Mouse (Mus musculus) ES-Bruce4 (cell line): ENCODE results near the gene Pde6c. TPM values are rescaled to one million over a fixed set of nuclear protein-coding genes. Genes with fewer than 3 reads are reported as not detected.

ENCODE experiments used
- H3K27ac ChIP-seq: 2 replicates; pipeline ENCODE4 v1.5.1; 2012; ENCODE audit warnings: low read length, inconsistent platforms; ENCODE audit not compliant: insufficient read depth
- H3K27me3 ChIP-seq: 2 replicates; pipeline ENCODE4 v1.6.1; 2012; ENCODE audit warnings: mild to moderate bottlenecking, low read length, inconsistent platforms; ENCODE audit not compliant: control insufficient read depth, poor library complexity, insufficient read depth, severe bottlenecking
- H3K36me3 ChIP-seq: 2 replicates; pipeline ENCODE4 v1.6.1; 2012; ENCODE audit warnings: inconsistent platforms, mild to moderate bottlenecking, low read length, moderate library complexity; ENCODE audit not compliant: control insufficient read depth, poor library complexity, insufficient read depth, severe bottlenecking
- H3K4me1 ChIP-seq: one replicate; pipeline ENCODE4 v1.8.1; 2011; ENCODE audit warnings: low read length; ENCODE audit not compliant: control insufficient read depth, insufficient read depth
- H3K4me3 ChIP-seq: 2 replicates; pipeline ENCODE4 v1.5.1; 2011; ENCODE audit warnings: low read depth, mild to moderate bottlenecking, low read length
- H3K9ac ChIP-seq: 2 replicates; pipeline ENCODE4 v1.6.1; 2012; ENCODE audit warnings: low read depth, mild to moderate bottlenecking, inconsistent platforms; ENCODE audit not compliant: poor library complexity, severe bottlenecking
- H3K9me3 ChIP-seq: replicated peaks from 2 replicates; pipeline ENCODE4 v1.6.1; 2012; ENCODE audit warnings: mild to moderate bottlenecking, low read length, inconsistent platforms; ENCODE audit not compliant: control insufficient read depth, poor library complexity, insufficient read depth, severe bottlenecking
- CTCF ChIP-seq: IDR thresholded peaks from one replicate; pipeline ENCODE4 v1.8.1; 2011; ENCODE audit warnings: low read depth, low read length
- EP300 ChIP-seq: IDR thresholded peaks from 2 replicates; pipeline ENCODE4 v1.6.1; 2011; ENCODE audit warnings: low read depth, low read length; ENCODE audit not compliant: insufficient read depth
- POLR2A ChIP-seq: IDR thresholded peaks from one replicate; pipeline ENCODE4 v1.8.1; 2011; ENCODE audit warnings: low read length; ENCODE audit not compliant: insufficient read depth
- polyA plus RNA-seq: library from polyadenylated mRNA; stranded (reverse); fragments of >200 nt; gene quantifications from 2 replicates; pipeline ENCODE4 v1.2.4, GENCODE M21; 2011; ENCODE audit warnings: low read depth; ENCODE audit not compliant: missing spikeins, insufficient read depth, insufficient read length

The Pde6c gene
- polyA plus RNA-seq, 1 experiment: not detected

- Histone ChIP-seq H3K4me3 (no peak overlapping the region), H3K27ac (no peak overlapping the region), H3K4me1 (no peaks in the 10 kb centered on the region), H3K9me3 (no peaks in the 10 kb centered on the region), H3K36me3 (no peaks in the 10 kb centered on the region), H3K9ac (no peak overlapping the region), H3K27me3 (no peaks in the 10 kb centered on the region)
- TF ChIP-seq POLR2A: no peak
- no peak for TF ChIP-seq CTCF
- no peak for TF ChIP-seq EP300
Observed at GRCm38 (mm10) chr19:38164633-38165032, 32.1 kb downstream of the Pde6c start.

DNA sequence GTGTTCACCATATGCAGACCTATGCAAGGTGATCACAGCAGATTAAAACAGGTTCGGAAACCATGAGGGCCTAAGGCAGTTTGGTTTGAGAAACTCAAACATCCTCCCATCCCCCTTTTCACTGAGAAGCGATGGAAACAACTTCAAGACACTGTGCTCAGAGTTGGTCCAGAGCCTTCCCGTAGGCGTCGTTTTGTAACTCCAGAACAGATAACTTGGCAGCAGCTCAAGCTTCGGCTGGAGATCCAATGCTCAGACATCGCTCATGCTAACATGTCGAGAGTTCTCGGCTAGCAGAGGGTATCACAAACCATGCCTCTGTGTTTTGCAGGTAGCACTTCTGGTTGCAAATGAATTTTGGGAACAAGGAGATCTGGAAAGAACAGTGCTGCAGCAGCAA, 47.1 kb downstream of the Pde6c start:
- H3K9ac ChIP-seq: no peak overlapping the region
- TF ChIP-seq EP300 (no peak), CTCF (no peak), POLR2A (no peak)
- no peaks in the 10 kb centered on the region for H3K36me3 ChIP-seq
- no peak overlapping the region for H3K4me3 ChIP-seq
- no peaks in the 10 kb centered on the region for H3K4me1 ChIP-seq
- no peak overlapping the region for H3K27ac ChIP-seq
- no peaks in the 10 kb centered on the region for H3K27me3 ChIP-seq
- no peaks in the 10 kb centered on the region for H3K9me3 ChIP-seq

GRCm38 (mm10) chr19:38186631-38187344, 54.2 kb downstream of the Pde6c start:
- H3K4me3 ChIP-seq: no peak overlapping the region
- H3K9ac ChIP-seq: no peak overlapping the region
- TF ChIP-seq EP300 (no peak), CTCF (no peak), POLR2A (no peak)
- H3K36me3 ChIP-seq: peaks cover 2% of the 10 kb centered on the region; the same call in 1 of the 2 replicates
- H3K27me3 ChIP-seq: no peaks in the 10 kb centered on the region
- no peak overlapping the region for H3K27ac ChIP-seq
- H3K4me1 ChIP-seq: no peaks in the 10 kb centered on the region
- H3K9me3 ChIP-seq: no peaks in the 10 kb centered on the region

DNA sequence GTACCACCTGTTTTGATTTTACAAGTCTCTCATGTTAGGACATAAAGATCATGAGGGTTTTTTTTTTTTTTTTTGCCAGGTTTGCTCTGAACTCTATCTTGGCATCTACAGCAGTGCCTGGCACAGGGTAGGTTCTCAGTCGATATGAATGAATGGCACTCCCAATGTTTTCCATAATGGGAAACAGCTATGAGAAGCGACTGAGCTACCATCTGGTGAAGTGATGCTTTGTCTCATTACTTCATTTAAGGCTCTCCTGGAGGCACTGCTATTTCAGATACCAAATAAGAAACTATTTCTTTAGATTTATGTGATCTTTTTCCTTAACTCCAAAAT, 54.7 kb downstream of the Pde6c start:
- H3K36me3 ChIP-seq: peaks cover 2% of the 10 kb centered on the region; the same call in 1 of the 2 replicates
- no peaks in the 10 kb centered on the region for H3K4me1 ChIP-seq
- H3K27me3 ChIP-seq: no peaks in the 10 kb centered on the region
- no peaks in the 10 kb centered on the region for H3K9me3 ChIP-seq
- no peak overlapping the region for H3K27ac ChIP-seq
- no peak overlapping the region for H3K9ac ChIP-seq
- TF ChIP-seq EP300 (no peak), POLR2A (no peak), CTCF (no peak)
- H3K4me3 ChIP-seq: no peak overlapping the region

- H3K9me3 ChIP-seq: no peaks in the 10 kb centered on the region
- H3K36me3 ChIP-seq: peaks cover 2% of the 10 kb centered on the region
- H3K9ac ChIP-seq: no peak overlapping the region
- no peaks in the 10 kb centered on the region for H3K4me1 ChIP-seq
- no peaks in the 10 kb centered on the region for H3K27me3 ChIP-seq
- no peak overlapping the region for H3K27ac ChIP-seq
- H3K4me3 ChIP-seq: no peak overlapping the region
- TF ChIP-seq CTCF: no peak
Observed at GRCm38 (mm10) chr19:38190606-38191005, 58.0 kb downstream of the Pde6c start.

DNA sequence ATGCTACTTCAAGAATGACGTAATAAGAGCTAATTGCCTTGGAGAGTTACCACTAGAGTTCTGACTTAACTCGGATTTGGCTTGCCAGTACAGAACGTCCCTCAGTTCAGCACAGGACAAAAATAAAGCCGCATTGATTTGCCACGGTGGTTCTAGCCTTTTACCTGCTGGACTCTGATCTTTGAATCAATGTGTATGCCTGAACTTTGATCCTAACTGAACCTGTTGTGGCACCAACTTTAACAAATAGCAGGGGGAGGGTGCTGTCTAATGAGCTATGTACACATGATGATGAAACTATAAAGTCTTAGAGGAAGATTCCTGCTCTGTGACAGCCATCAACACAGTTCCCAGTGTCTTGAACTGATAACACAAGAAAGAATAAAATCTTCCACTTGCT, 58.9 kb downstream of the Pde6c start:
- no peak overlapping the region for H3K4me3 ChIP-seq
- TF ChIP-seq CTCF (no peak), EP300 (no peak), POLR2A (no peak)
- peaks cover 2% of the 10 kb centered on the region for H3K36me3 ChIP-seq
- no peaks in the 10 kb centered on the region for H3K4me1 ChIP-seq
- H3K9me3 ChIP-seq: no peaks in the 10 kb centered on the region
- no peak overlapping the region for H3K27ac ChIP-seq
- no peak overlapping the region for H3K9ac ChIP-seq
- no peaks in the 10 kb centered on the region for H3K27me3 ChIP-seq
